Mouse (Mus musculus) spleen, adult 2 months (tissue): ENCODE data around the gene Sp6. TPM values are rescaled to one million over a fixed set of nuclear protein-coding genes. Genes with fewer than 3 reads are reported as not detected.

Experiments used
- DNase-seq, 2 experiments: peaks; one replicate each; pipeline versions ENCODE4 v3.0.0 to v3.0.0-alpha.2; 2012 to 2021; ENCODE audit warnings: low spot score in 2 of 2, low read depth in 1 of 2
- H3K27ac ChIP-seq: fragments of 200-500 bp; 2 replicates; pipeline ENCODE4 v1.5.1; 2012; ENCODE audit warnings: low read length, inconsistent platforms; ENCODE audit not compliant: insufficient read depth
- H3K27me3 ChIP-seq: fragments of 200-500 bp; 2 replicates; pipeline ENCODE4 v1.6.1; 2012; ENCODE audit warnings: mild to moderate bottlenecking, moderate library complexity, low read length, inconsistent platforms; ENCODE audit not compliant: control insufficient read depth, insufficient read depth
- H3K36me3 ChIP-seq: fragments of 200-500 bp; 2 replicates; pipeline ENCODE4 v1.6.1; 2012; ENCODE audit warnings: mild to moderate bottlenecking, low read length, inconsistent platforms; ENCODE audit not compliant: control insufficient read depth, insufficient read depth
- H3K4me1 ChIP-seq: fragments of 200-500 bp; 2 replicates; pipeline ENCODE4 v1.6.1; 2011; ENCODE audit warnings: inconsistent platforms; ENCODE audit not compliant: control insufficient read depth, insufficient read depth, insufficient read length
- H3K4me3 ChIP-seq: fragments of 200-500 bp; 2 replicates; pipeline ENCODE4 v1.5.1; 2011; ENCODE audit warnings: mild to moderate bottlenecking, inconsistent platforms; ENCODE audit not compliant: insufficient read depth, insufficient read length; ENCODE audit errors: extremely low read depth
- CTCF ChIP-seq: fragments of 200-500 bp; IDR thresholded peaks from 2 replicates; pipeline ENCODE4 v1.5.1; 2011; ENCODE audit warnings: mild to moderate bottlenecking, inconsistent platforms; ENCODE audit not compliant: insufficient read depth, insufficient read length, insufficient replicate concordance; ENCODE audit errors: extremely low read depth
- POLR2A ChIP-seq: fragments of 200-500 bp; IDR thresholded peaks from 2 replicates; pipeline ENCODE4 v1.6.1; 2011; ENCODE audit warnings: low read depth, low read length, inconsistent platforms
- WGBS: fragments of 180-500 bp; shearing (Covaris S2); methylation state at CpG from one replicate; pipeline ENCODE4 v1.1.7; 2018; 5-methylcytosine and 5-hydroxymethylcytosine counted together
- polyA plus RNA-seq: library from polyadenylated mRNA; depleted of rRNA; stranded (reverse); fragments of >200 nt; gene quantifications from 2 replicates; pipeline ENCODE4 v1.2.3, GENCODE M21; 2012

Sp6 gene
- polyA plus RNA-seq, 1 experiment, result 0.57 TPM

- WGBS, result 79% methylated on average over 5 of the region's 5 CpGs
- Histone ChIP-seq H3K4me3 (no peak overlapping the region), H3K4me1 (peaks cover 28% of the 10 kb centered on the region; the same call in 1 of the 2 replicates)
These were observed 21.7 kb upstream of the Sp6 start for GRCm38 (mm10) chr11:96991501-96991900.

GRCm38 (mm10) chr11:96992722-96993311 is 20.4 kb upstream of the Sp6 start:
- DNase-seq, result no peak
- no peaks in the 10 kb centered on the region for H3K27me3 ChIP-seq
- TF ChIP-seq POLR2A (no peak), CTCF (no peak)
- no peak overlapping the region; the same call in 1 of the 2 replicates for H3K27ac ChIP-seq
- no peak overlapping the region for H3K4me3 ChIP-seq
- H3K36me3 ChIP-seq, result no peaks in the 10 kb centered on the region
- 38% methylated on average over 8 of the region's 8 CpGs for WGBS
- peaks cover 30% of the 10 kb centered on the region for H3K4me1 ChIP-seq

More at GRCm38 (mm10) chr11:96991501-96991900, 21.7 kb upstream of the Sp6 start:
- Histone ChIP-seq H3K36me3 (no peaks in the 10 kb centered on the region), H3K27me3 (no peaks in the 10 kb centered on the region), H3K27ac (no peak overlapping the region)
- DNase-seq, result no peak
- TF ChIP-seq CTCF (no peak), POLR2A (no peak)

GRCm38 (mm10) chr11:96995031-96995430 is 18.2 kb upstream of the Sp6 start:
- TF ChIP-seq CTCF, result no peak
- TF ChIP-seq POLR2A, result no peak
- no peak for DNase-seq
- no peaks in the 10 kb centered on the region for H3K36me3 ChIP-seq
- 89% methylated on average over 5 of the region's 5 CpGs for WGBS
- no peak overlapping the region for H3K27ac ChIP-seq
- H3K4me3 ChIP-seq, result no peak overlapping the region
- peaks cover 23% of the 10 kb centered on the region for H3K4me1 ChIP-seq
- H3K27me3 ChIP-seq, result no peaks in the 10 kb centered on the region

- 54% methylated on average over 15 of the region's 15 CpGs for WGBS
These were observed 17.1 kb upstream of the Sp6 start for GRCm38 (mm10) chr11:96995836-96996772.

DNA sequence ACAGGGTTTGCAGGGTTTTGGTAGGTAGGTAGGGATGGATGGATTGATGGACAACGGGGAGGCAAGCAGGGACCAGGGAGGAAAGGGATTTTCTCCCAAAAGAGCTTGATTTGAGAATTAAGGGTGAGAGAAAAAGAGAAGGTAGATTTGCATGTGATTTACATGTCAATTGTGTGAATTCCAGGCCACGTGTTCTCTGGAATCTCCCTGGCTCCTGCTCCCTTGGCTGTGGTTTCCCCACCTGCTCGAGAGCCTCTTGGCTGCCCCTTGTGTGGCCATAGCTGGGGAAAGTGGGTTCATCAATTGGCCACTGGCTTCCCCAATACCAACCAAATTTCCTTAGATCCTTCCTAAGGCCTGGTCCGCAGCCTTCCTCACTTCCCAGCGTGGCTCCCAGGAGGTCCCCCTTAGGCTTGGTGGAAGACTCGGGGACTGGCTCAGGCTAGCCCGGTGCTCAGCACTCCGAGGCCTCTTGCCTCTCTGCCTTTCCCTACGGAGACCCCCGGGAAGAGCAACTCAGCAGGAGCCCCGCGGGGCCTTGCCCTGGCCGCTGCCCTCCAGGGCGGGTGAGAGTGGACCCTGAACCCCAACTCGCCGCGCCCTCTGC is 16.3 kb upstream of the Sp6 start:
- peaks cover 23% of the 10 kb centered on the region for H3K4me1 ChIP-seq
- 59% methylated on average over 17 of the region's 17 CpGs for WGBS
- H3K27me3 ChIP-seq, result no peaks in the 10 kb centered on the region
- no peak for TF ChIP-seq POLR2A
- no peak for TF ChIP-seq CTCF
- no peaks in the 10 kb centered on the region for H3K36me3 ChIP-seq
- DNase-seq, result no peak
- no peak overlapping the region for H3K27ac ChIP-seq
- no peak overlapping the region for H3K4me3 ChIP-seq

More at GRCm38 (mm10) chr11:96995836-96996772, 17.1 kb upstream of the Sp6 start:
- TF ChIP-seq POLR2A, result no peak
- TF ChIP-seq CTCF, result no peak
- H3K36me3 ChIP-seq, result no peaks in the 10 kb centered on the region
- H3K27ac ChIP-seq, result no peak overlapping the region
- peak; percentile 57 to 76 for DNase-seq
- H3K4me3 ChIP-seq, result no peak overlapping the region
- peaks cover 23% of the 10 kb centered on the region for H3K4me1 ChIP-seq
- H3K27me3 ChIP-seq, result no peaks in the 10 kb centered on the region

DNA sequence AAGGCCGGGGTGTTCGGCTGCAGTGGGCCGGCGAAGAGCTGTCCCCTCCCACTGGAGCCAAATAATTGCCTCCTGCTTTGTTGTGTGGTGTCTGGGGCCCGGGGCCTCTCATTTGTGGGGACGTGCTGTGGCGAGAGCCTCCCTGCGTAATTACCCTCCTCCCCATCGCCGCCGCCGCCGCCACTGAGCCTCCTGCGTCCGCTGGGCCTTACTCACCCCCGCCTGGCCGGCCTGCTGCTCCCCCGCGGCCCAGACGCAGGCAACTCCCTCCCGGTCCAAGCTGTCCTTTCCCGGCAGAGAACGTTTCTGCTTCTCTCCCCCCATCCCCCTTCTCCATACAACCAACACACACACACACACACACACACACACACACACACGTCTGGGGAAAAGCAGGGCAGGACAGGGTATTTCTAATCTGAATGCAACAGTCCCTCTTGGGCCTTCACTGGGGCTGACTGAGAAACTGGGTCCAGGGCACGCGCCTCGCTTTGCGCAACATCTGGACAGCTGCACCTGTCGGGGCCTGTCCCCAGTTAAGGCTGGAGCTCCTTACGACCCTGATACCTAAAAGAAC is 15.7 kb upstream of the Sp6 start:
- Histone ChIP-seq H3K36me3 (no peaks in the 10 kb centered on the region), H3K4me3 (no peak overlapping the region), H3K27me3 (no peaks in the 10 kb centered on the region), H3K4me1 (peaks cover 23% of the 10 kb centered on the region), H3K27ac (no peak overlapping the region)
- TF ChIP-seq CTCF (no peak), POLR2A (no peak)
- DNase-seq, result peak in 1 of 2 experiments; percentile 12
- 46% methylated on average over 30 of the region's 30 CpGs for WGBS
